Mouse (Mus musculus) layer of hippocampus, postnatal 25 days (tissue): Measurements from ENCODE around the gene Nkx6-2. TPM values are rescaled to one million over a fixed set of nuclear protein-coding genes. Genes with fewer than 3 reads are reported as not detected.

Experiments used
- DNase-seq, 2 experiments: peaks; one replicate each; pipeline ENCODE4 v3.0.0; 2022; ENCODE audit warnings: mixed read lengths in 2 of 2, low spot score in 1 of 2; ENCODE audit errors: extremely low spot score in 1 of 2
- total RNA-seq, 2 experiments: library from RNA; stranded (reverse); gene quantifications; 2 replicates each; pipeline ENCODE4 v1.2.3; 2021

Nkx6-2 gene
- total RNA-seq, 2 experiments from 2014 or later = 11.2 to 14.6 TPM

DNA sequence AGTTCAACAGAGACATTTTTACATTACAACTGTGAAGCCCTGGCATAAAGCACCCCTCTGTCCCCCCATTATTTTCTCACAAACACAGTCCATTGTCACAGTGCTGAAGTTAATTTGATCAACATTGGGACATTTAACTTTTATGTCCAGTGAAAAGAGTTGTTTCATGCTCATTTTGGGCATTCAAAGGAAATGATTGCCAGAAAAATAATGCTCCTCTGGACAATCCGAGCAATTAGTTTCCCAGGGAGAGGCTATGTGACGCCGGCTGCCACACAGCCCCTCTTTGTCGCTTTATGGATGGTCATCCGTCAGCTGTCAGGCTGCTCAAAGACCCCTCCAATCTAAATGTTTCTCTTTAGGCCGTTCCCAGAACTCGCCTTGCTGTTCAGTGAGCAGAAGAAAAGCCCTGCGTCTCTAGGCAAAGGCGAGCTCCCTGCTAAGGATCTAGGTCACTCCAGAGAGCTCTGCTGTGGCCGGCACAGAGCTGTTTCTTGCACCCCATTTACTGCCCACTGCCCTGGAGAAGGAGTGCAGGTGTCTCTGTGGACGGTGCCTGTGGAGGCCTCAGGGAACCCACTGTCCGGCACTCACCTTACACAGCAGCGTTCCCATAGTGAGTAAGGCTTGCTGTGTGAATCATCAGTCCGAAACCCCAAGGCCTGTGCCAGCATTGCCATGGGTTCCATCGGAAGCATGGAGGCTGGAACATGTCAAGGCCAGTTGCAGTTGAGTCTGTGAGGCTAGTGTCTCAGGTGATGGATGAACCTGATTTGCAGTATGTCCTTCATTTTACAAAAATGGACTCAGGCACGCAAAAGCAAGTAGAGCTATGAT is 51.8 kb downstream of the Nkx6-2 start:
- no peak for DNase-seq

Other genes with a start within 250 kb of the Nkx6-2 start
- 10 to 100 TPM; 36.2 to 41.1 TPM for gene Inpp5a, start 193.7 kb downstream of the Nkx6-2 start, total RNA-seq
- gene Cfap46, start 101.0 kb upstream of the Nkx6-2 start, total RNA-seq = 1 to 10 TPM; 1.8 to 3.5 TPM